Mouse (Mus musculus): ENCODE results near the gene Prokr2.

The Prokr2 gene

DNA sequence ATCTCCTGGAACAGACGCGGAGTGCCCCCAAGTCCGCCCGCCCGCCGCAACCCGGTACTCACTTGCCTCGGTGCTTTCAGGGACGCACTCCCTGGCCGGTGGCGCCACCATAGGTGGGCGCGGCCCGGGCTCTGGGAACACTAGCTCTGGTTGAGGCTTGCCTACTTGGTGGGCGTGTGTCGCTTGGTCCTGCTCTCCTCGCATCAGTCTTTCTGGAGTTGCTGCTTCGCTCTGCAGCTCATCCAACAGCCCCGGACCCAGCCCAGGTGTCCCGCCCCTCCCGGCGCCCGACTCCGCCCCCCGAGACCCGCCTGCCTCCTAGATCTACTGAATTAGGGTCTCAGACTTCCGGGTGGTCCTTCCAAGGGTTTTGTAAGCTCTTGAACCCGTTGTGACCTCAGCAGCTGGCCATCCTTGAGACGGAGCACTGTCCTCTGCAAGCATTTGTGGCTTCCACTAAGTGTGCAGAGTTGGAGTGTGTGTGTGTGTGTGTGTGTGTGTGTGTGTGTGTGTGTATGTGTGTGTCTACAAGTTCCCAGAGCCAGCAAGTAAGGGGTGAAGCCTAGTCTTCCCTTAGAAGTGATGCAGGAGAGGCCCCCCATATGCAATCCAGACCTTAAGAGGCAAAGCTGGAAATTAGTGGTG, at the start of gene Prokr2:
Prokr2 (minus strand) TSS at position 254 of the 645 bp plus-strand sequence.
- DNase-seq (ENCODE audit: low spot score), result no peak

DNA sequence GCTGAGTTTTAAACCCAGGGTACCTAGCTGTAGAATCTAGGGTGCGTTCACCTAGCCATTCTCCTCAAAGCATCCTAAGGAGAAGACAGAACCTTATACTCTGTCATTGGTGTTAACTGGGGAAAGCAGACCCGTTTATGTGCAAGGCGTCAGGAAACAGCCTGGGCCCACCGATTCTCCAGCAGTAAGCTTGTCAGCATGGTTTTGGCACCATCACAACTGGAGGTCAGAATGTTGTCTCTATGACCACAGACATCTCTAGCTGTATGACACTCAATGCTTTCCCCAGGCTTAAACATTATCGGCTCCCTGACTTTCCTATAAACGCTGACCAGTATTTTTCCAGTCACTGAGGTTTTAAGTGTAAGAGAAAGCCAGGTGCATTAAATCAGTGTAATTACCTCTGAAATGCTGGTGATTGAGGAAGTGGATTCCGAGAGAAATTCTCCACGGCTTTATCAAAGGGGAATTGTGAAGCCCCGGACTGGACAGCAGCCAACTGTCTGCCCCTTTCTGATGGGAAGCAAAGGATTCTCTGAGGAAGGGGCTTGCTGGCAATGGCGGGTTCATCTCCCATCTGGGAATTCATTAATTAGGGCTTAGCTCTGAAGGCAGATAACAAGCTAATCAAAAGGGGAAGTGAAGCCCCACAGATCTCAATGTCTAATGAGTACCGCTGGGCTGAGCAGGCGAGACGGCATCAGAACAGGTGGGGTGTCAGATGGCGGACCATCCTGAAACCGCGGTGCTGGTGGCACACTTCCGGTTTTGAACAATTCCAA, 42.1 kb upstream of the Prokr2 start:
- DNase-seq (ENCODE audit: low spot score), result no peak

DNA sequence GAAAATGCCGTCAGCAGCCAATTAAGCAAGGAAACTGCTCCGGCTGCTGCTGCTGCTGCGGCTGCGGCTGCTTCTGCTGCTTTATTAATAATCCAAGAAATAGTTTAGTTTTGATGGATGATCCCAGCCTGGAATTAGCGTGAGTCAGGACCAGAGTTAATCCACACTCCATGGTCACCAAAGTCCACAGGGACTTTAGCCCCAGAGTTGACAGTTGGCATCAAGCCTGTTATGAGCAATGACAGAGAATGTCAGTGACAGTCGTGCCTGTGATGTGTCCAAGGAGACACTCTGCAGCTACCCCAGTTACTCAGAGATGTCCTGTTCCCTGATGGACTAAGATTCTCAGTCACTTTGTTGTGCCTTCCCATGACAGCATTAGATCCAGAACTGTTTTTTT, 40.3 kb upstream of the Prokr2 start:
- DNase-seq (ENCODE audit: low spot score), result no peak

DNA sequence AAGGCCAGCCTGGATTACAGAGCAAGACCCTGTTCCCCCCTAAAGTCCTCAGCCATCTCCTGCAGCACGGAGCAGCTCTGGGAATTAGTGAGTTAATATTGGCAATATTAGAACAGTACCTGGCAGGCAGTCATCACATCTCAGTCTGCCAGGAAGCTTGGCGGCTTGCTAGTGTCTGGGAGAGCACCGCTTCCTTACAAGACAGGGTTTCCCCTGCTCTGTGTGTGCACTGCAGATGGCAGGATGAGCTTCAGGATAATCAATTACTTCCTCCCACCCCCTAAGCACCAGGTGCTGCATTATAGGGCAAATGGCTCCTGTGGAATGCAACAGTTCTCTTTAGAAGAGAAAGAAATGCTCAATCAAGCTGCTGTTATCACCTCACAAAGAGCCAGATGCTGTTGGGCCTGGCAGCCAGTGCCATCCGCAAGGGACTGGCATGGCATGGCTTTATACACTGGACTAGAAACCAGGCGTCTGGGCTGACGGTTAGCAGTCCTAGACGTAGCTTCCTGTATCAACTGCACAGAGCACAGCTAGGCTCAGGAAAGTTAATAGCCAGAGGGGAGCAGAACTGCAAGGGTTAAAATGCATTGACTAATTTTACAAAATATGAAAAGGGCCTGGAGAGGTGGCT, 38.3 kb upstream of the Prokr2 start:
- no peak for DNase-seq (ENCODE audit: low spot score)

DNA sequence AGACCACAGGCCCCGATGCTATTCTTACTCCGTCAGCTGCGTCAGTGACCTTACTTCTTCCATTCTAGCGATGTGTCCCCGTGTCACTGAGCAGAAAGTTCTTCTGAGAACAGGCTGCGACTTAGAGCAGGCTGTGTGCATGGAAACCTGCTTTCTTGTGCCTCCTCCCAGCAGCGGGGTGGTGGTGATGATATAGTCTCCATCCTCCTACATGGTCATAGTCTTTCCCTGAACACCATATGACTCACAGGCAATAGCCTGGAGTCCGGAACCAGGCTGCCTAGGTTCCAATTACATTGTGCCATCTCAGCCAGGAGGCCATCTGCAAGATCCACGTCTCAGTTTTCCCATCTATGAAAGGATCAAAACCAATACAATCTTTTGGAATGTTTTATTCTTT, 37.6 kb upstream of the Prokr2 start:
- no peak for DNase-seq (ENCODE audit: low spot score)

DNA sequence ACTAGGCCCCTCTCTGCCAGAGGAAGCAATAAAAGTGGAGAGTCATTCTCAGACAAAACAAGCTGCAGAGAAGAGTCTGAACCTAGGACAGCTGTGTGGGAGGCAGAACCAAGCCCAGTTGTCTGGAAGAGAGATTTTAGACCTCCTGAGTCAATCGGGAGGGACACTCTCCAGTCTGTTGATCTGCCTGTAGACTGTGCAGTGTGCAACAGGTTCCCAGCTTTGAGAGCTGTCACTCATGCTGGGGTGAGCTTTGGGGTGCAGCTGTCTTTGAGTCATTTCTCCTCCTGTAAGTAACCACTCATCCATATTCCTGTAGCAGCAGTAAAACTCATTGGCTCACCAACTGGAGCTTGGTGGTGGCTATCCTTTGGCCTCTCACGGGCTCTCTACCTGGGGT, 33.2 kb upstream of the Prokr2 start:
- DNase-seq (ENCODE audit: low spot score), result no peak

DNA sequence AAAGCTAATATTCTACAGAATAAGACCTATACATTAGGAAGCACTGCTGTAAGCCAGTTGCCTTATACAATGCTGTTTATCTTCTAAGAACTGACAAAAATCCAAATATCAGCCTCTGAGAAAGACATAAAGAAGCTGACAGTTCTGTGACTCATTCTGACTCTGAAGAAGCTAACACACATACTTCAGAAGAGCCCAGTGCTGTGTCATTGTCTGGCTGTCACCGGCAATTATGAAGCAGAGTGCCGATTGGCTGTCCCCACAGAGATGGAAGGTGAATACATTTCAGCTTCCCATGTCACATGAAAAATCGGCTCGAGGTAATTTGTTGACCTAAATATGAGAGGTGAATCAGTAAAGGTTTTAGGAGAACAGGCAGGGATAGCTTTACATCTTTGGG, 24.9 kb upstream of the Prokr2 start:
- DNase-seq (ENCODE audit: low spot score), result no peak

DNA sequence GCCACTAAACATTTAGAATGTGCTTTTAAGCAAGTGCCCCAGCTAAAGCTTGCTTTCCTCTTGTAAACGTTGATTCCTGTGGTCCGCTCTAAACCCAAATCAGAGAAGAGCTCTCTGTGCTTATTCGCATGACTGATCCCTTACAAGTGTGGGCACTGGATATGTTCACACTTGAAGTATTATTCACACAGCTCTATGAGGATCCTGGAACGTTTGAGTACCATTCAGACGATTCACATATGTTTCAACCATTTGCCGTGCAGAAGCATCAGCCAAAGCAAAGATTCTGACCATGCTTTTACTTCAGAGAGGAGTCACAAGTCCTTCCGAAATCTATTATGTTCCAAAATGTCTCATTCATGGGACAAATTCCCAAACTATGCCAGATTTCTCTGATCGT, 12.9 kb upstream of the Prokr2 start:
- DNase-seq (ENCODE audit: low spot score), result no peak

DNA sequence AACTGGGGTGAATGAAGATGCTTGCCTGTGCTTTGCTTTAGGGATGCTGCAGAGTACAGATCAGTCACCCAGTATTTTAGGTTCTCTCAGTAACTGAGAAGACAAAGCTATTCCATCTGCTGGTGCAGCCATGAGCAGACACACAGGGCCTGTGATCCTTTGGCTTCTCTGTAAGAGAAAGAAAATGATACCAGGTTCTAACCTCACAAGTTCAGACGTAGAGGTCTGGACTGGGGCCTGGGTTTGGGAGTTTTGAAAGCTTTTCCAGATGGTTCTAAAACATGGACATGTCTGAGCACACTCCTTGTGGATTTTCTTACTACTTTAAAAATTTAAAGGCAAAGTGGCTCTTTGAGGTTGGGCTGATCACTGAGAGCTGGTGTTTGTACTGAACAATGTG, 10.5 kb upstream of the Prokr2 start:
- no peak for DNase-seq (ENCODE audit: low spot score)

DNA sequence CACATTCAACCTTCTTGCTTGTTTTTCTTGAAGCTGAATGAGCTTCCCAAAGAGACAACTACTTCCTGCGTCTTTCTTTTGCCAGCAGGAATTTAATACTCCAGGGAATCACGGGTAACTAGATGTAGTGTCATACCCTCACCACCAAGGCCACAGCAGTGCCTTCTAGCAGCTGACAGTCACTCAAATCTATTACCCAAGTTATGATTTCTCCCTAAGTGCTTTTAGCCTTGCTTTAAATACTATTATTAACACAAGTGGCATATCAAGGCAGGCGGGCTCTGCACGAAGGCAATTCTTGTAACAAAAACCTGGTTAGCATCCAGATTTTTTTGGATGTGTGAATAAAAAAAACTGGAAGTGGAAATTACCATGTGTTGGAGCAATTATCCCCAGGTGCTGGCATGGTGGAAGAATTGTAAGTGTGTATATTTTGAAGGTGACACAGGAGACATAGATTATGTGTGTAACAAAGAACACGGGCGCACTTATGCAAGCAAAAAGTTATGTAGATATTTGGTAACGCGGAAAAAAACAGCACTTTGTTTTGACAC, 5.4 kb upstream of the Prokr2 start:
- DNase-seq (ENCODE audit: low spot score), result no peak

DNA sequence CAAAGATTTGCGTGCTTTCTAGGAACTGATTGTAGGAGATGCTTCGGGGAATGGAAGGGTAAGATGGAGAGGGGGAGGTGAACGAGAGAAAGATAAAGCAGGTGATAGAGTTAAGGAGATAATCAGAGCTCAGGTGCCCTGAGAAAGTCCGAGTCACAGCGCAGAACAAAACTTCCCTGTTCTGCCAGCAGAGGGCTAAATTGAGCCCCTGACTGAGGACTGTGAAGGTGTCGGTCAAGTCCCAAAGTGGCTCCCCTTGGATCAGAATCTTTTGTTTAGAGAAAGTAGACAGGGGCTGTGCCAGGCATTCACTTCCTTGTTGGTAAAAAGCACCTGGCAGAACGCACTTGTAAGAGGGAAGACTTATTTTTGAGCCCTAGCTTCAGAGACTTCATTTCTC, 4.3 kb upstream of the Prokr2 start:
- no peak for DNase-seq (ENCODE audit: low spot score)

DNA sequence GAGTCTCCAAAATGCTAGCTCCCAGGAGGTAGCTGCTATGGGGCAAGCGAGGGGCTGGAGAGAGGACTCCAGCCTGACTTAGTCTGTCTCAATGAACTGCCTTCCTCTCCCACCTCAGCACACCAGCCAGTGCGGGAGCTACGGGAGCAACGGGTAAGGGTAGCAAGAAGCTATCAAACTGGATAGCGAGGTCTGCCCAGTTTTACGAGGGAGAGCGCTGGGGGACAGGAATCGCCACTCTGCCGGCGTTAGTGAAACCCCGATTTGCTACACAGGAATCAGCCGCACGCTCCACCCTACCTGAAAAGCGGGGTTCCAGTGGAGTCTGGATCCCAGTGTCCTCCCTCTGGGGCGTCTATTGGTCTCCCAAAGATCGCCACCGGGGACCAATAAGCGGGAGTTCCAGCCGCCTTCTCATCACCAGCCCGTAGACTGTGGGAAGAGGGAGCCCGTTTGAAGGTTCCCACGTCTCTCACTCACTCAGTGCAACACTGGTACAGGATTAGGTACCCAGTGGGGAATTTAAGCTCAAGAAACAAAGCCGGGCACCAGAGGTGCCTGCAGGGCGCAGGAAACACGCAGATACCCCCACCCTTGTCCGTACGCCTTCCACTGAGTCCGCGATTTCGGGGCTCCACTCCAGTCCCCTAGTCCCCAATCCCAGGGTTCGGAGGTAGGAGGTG, 595 bp downstream of the Prokr2 start:
- DNase-seq (ENCODE audit: low spot score), result no peak

DNA sequence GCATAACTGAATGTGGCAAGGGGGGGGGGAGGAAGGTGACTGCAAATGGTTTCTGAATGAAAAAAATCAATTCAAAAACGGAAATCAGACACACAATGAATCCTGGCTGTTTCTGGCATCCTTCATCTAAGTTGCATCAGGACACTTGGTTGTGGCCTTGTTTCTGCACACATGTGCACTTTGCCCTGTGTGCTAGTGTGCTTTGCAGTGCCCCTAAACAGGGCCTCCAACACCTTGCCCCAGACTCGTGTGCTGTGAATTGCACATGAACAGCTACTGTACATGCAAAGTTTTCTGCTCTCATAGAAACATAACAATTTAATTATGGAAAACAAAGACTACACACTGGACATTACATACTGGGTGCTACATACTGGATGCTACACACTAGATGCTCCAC, 2.9 kb downstream of the Prokr2 start:
- no peak for DNase-seq (ENCODE audit: low spot score)

DNA sequence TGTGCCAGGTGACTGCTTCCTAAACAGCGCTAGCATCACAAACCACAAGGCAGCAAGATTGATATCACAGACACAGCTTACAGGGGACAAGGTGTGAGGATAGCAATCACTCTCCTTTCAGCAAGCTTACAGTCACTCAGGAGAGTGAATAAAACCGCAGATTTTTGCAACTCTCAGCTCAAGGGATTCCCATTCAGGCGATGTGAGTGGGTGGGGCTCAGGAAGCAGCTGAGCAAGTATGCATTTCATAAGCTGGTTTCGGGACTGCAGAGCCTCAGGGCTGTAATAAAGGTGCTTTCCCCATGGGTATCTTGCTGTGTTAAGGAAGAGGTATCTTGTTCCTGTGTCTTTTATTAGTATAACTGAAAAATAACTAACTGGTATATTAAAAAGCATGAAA, 5.6 kb downstream of the Prokr2 start:
- DNase-seq (ENCODE audit: low spot score), result no peak

DNA sequence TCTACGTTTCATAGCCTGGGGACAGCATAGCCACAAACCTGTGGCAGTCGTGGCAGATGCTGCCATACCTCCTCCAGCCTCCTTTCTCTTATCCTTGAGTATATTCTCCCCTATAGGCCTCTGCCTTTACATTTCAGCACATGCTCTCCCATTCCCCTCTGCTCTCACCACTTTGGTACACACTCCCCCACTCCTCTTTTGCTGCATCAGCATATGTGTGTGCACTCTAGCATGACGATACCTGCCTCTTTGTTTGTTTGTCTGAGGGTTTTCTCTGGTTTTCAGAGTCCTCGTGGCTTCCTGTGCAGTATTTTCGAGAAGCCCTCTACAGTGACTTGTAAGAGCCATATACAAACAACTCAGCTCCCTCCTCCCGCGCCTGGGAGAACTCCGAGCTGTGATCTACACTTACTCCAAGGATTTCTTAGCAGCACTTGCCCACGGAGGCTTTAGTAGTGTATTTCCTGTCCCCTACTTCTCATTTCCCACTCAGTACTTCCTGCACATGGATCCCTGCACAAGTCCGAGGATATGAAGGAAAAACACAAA, 6.6 kb downstream of the Prokr2 start:
- DNase-seq (ENCODE audit: low spot score), result no peak

DNA sequence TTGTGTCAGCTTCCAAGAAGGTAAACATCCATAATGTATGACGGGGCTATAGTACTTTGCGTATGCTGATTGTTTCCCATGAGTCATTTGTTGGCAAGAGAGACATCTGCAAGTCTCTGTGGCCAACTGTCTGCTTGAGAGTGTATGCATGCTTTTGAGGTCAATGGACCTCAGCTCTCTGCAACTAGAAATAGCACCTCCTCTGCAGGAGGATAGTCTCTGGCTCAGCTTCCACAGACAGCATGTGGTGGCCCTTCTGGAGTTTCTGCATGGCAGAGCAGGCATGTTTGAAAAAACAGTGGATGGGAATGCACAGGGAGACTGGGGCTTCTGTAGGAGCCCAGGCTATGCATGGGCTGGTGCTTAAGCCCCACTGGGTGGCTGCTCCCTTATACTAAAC, 7.8 kb downstream of the Prokr2 start:
- no peak for DNase-seq (ENCODE audit: low spot score)

DNA sequence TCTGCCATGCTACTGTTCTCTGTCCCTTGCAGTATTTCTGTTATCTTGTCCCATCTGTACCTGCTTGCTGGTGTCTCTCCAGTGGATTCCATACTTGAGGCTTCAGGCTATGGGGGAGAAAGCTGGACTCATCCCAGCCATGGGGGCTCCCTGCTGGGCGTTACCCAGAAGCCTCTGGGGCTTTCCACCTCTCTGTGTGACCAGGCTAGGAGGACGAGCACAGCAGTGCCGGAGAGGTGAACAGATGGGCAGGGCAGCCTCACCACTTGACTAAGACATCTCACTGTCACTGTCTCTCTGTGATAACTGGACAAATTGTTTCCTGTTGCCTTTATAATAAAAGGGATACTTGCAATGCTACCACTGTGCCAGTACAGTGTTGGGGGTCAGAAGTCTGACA, 9.5 kb downstream of the Prokr2 start:
- DNase-seq (ENCODE audit: low spot score), result no peak

DNA sequence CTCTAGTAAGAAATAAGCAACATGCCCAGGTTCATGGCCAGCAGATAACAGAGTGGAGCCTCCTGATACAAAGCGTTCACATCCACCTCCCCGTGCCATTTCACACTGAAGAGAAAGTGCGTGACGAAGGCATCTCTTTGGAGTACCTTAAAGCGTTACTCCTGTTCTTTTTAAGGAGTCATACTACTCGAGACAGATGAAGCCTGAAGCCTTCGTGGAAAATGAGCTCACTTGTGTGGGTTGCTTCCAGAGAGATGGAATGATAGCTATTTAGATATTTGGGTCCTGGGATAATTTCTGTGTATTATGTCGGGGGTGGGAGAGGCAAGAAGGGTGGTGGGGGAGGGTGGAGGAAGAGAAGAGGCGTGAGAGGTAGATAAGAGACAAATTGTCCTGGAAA, 10.1 kb downstream of the Prokr2 start:
- no peak for DNase-seq (ENCODE audit: low spot score)

DNA sequence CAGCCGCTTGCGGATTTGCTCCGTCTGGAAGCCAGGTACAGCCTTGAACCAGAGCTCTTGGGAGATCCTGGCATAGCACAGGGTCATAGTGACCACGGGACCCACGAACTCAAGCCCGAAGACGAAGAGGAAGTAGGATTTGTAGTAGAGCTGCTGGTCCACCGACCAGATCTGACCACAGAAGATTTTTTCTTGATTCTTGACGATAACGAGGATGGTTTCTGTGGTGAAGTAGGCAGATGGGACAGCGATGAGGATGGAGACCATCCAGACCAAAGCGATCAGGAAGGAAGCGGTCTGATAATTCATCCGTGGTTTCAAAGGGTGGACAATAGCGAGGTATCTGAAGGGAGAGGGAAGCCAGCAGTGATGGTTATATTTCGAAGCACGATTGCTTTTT, 11.5 kb downstream of the Prokr2 start:
- DNase-seq (ENCODE audit: low spot score), result no peak

DNA sequence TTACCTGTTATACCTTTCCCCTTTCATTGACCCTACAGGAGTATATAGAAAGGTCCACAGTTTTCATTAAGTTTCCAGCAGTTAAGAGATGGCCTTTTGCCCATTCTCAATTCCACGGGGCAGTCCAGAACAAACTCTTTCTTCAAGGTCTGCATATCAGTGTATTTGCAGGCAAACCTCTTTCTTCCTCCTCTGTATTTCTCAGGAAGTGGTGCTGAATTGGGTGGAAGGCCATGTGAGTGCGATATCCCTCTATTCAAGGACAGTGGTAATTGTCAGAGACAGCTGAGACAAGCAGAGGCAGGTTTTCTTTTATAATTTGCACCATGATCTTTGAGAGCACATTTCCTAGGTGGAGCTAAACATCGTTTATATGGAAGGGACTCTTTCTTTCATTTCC, 16.8 kb downstream of the Prokr2 start:
- DNase-seq (ENCODE audit: low spot score), result no peak

DNA sequence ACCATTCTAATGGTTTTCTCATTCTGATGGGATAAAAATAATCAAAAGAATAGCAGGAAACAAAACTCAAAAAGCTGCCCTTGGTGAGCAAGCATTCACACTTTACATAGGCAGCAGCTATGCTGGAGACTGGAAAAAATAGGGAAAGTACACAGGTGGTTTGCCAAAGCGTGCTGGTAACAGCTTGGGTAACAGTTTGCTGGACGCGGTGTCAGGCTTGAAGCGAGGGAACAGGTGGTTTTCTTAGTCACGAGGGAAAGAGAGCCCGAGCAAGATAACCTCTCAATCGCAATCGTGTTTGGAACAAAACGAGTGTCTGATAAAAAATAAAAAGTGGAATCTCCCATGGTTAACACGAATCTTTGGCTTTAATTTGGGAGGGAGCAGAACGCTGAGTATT, 41.4 kb downstream of the Prokr2 start:
- DNase-seq (ENCODE audit: low spot score), result no peak

DNA sequence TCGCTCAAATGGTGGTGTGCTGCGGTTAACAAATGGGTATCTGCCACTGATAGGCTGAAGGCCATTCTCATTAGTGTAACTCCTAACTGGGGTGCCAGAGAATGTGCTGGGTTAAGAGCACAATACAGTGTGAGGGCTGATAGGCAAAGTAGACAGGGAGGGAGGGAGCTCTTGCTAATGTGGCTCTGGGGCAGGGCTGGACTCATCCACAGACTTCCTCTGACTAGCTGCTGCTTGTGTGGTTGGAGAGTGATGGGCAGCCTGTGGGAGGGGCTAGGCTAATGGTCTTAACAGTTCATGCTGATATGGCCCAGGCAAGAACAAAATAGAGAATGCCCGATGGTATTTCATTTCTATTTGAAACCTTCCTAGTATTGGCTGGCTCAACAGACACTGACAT, 44.0 kb downstream of the Prokr2 start:
- DNase-seq (ENCODE audit: low spot score), result no peak

Data from lung, postnatal 25 days (tissue).